In genomic region chr12:116981315-116981714, GRCm38 (mm10) we compare ENCODE assay signal across 28 mouse cellular contexts.
"Had no signal": no experiment of that assay in that cellular context is flagged by ENCODE, and none has a peak within 500 bp of the region (broad histone marks: within the 10 kb centered on the region; RNA-seq: fewer than 3 reads in every experiment).

No protein-coding gene starts in this region.

- H3K36me3 ChIP-seq: limb, embryonic 10.5 days; limb, embryonic 12.5 days; limb, embryonic 13.5 days; limb, embryonic 15.5 days; liver, embryonic 12.5 days; liver, embryonic 13.5 days; liver, embryonic 15.5 days; lung, embryonic 15.5 days; midbrain, embryonic 10.5 days; midbrain, embryonic 12.5 days; midbrain, embryonic 13.5 days; midbrain, embryonic 15.5 days had no signal

- DNase-seq: liver; liver, embryonic 13.5 days; liver, postnatal 0 days; lung, adult 18-20 months; lung, adult 2 months; lung, embryonic 14.5 days; lung, postnatal 10 days; lung, postnatal 14 days; lung, postnatal 36 days; lung, postnatal 4 days; midbrain, embryonic 14.5 days had no signal

- ATAC-seq: liver, embryonic 12.5 days; liver, postnatal 0 days; lung, postnatal 0 days; midbrain, embryonic 13.5 days; midbrain, embryonic 15.5 days; midbrain, embryonic 16.5 days had no signal

- H3K4me1 ChIP-seq: limb, embryonic 13.5 days; limb, embryonic 15.5 days; liver, embryonic 12.5 days; liver, embryonic 13.5 days; liver, embryonic 15.5 days; lung, embryonic 15.5 days; midbrain, embryonic 10.5 days; midbrain, embryonic 12.5 days; midbrain, embryonic 13.5 days; midbrain, embryonic 15.5 days had no signal

- H3K9ac ChIP-seq: limb, embryonic 12.5 days; limb, embryonic 13.5 days; limb, embryonic 15.5 days; liver, embryonic 12.5 days; liver, embryonic 13.5 days; liver, embryonic 14.5 days; liver, embryonic 15.5 days; liver, postnatal 0 days; lung, embryonic 14.5 days; lung, embryonic 15.5 days; midbrain, embryonic 12.5 days; midbrain, embryonic 13.5 days; midbrain, embryonic 15.5 days had no signal

- H3K4me3 ChIP-seq: left cerebral cortex, adult 2 months; limb, embryonic 10.5 days; limb, embryonic 12.5 days; limb, embryonic 13.5 days; limb, embryonic 15.5 days; liver, embryonic 12.5 days; liver, embryonic 13.5 days; liver, embryonic 15.5 days; lung, embryonic 15.5 days; midbrain, embryonic 10.5 days; midbrain, embryonic 12.5 days; midbrain, embryonic 13.5 days; midbrain, embryonic 15.5 days; myocyte had no signal

- H3K27me3 ChIP-seq: limb, embryonic 12.5 days; limb, embryonic 13.5 days; limb, embryonic 15.5 days; liver, embryonic 12.5 days; liver, embryonic 13.5 days; liver, embryonic 15.5 days; lung, embryonic 15.5 days; midbrain, embryonic 13.5 days; midbrain, embryonic 15.5 days had no signal

- H3K27ac ChIP-seq: left cerebral cortex, adult 2 months; limb, embryonic 10.5 days; limb, embryonic 12.5 days; limb, embryonic 13.5 days; limb, embryonic 15.5 days; liver, embryonic 12.5 days; liver, embryonic 13.5 days; liver, embryonic 14.5 days; liver, embryonic 15.5 days; lung, embryonic 15.5 days; macrophage; midbrain, embryonic 10.5 days; midbrain, embryonic 12.5 days; midbrain, embryonic 13.5 days; midbrain, embryonic 15.5 days had no signal

- H3K9me3 ChIP-seq: limb, embryonic 10.5 days; limb, embryonic 12.5 days; limb, embryonic 13.5 days; limb, embryonic 15.5 days; liver, embryonic 12.5 days; liver, embryonic 13.5 days; liver, embryonic 15.5 days; lung, embryonic 15.5 days; midbrain, embryonic 10.5 days; midbrain, embryonic 12.5 days; midbrain, embryonic 13.5 days; midbrain, embryonic 15.5 days had no signal
